11 mouse cellular contexts compared by ENCODE assay signal in the genomic region with DNA sequence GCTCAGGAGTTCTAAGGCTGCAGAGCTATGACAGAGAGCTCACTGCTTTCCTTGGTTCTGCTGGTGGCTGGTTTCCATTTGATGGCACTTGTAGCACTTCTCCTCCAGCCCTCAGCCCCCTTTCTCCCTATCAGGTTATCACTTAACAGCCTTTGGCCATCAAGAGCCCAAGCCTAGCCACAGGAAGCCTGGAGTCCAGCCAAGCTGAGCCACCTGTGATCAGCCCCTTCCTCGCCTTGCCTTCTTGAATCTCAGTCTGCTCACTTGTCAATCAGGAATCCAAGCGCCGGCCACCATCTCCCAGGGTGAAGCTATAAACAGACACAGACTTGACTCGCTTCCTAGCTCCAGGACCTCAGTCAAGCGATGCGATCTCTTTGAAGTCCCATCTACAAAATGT.
"Had no signal": no experiment of that assay in that cellular context is flagged by ENCODE, and none has a peak within 500 bp of the region (broad histone marks: within the 10 kb centered on the region; RNA-seq: fewer than 3 reads in every experiment).

No protein-coding gene starts in this region.

- H3K36me3 ChIP-seq: neural tube, embryonic 12.5 days had no signal

- H3K27ac ChIP-seq: liver, embryonic 12.5 days; lung, embryonic 15.5 days; neural tube, embryonic 12.5 days had no signal

- H3K9me3 ChIP-seq: limb, embryonic 15.5 days; liver, embryonic 12.5 days; lung, embryonic 15.5 days; neural tube, embryonic 12.5 days had no signal

- ATAC-seq: liver, embryonic 12.5 days had no signal

- H3K9ac ChIP-seq: limb, embryonic 15.5 days; liver, embryonic 12.5 days; lung, embryonic 15.5 days; neural tube, embryonic 12.5 days had no signal

- H3K4me2 ChIP-seq: limb, embryonic 15.5 days; liver, embryonic 12.5 days; lung, embryonic 15.5 days had no signal

- H3K27me3 ChIP-seq: limb, embryonic 15.5 days; lung, embryonic 15.5 days had no signal

- DNase-seq: kidney, postnatal 10 days; midbrain, embryonic 14.5 days; right cerebral cortex, postnatal 4 days; spleen, adult 18-20 months; thymus, adult 18-20 months; thymus, postnatal 14 days had no signal

- H3K4me3 ChIP-seq: limb, embryonic 15.5 days; liver, embryonic 12.5 days; lung, embryonic 15.5 days; myocyte; neural tube, embryonic 12.5 days had no signal
